Mouse (Mus musculus): Measurements from ENCODE around the gene Mapk1ip1l. TPM values are rescaled to one million over a fixed set of nuclear protein-coding genes. Genes with fewer than 3 reads are reported as not detected.

Gene Mapk1ip1l
- 27.0 and 30.9 TPM in 2 replicates for polyA plus RNA-seq (2015; fragmentation: Nextera tagmentation; extraction: Ambion mirVana)

- peaks cover 29% of the 10 kb centered on the region for H3K4me1 ChIP-seq (ENCODE audit: control insufficient read depth, low read depth, low read length)
- WGBS (ENCODE audit: insufficient replicate concordance), result under 1% methylated on average over 34 of the region's 34 CpGs
These were observed at the start of gene Mapk1ip1l for GRCm38 (mm10) chr14:47297785-47298407. Mapk1ip1l (plus strand) TSS chr14:47298266.

GRCm38 (mm10) chr14:47249839-47250238 is 48.2 kb upstream of the Mapk1ip1l start:
- H3K36me3 ChIP-seq (ENCODE audit: control insufficient read depth, insufficient read depth), result peaks cover 46% of the 10 kb centered on the region
- H3K9ac ChIP-seq (ENCODE audit: low read depth, low read length), result no peak overlapping the region
- H3K4me1 ChIP-seq (ENCODE audit: control insufficient read depth, low read depth, low read length), result no peaks in the 10 kb centered on the region
- H3K27ac ChIP-seq (ENCODE audit: low read length), result no peak overlapping the region
- H3K9me3 ChIP-seq (replicated peaks; ENCODE audit: control insufficient read depth, low read length), result no peaks in the 10 kb centered on the region
- H3K27me3 ChIP-seq (ENCODE audit: control insufficient read depth, insufficient read depth, low read depth, low read length), result no peaks in the 10 kb centered on the region
- no peak for ATAC-seq (ENCODE audit: low read depth)
- WGBS (ENCODE audit: insufficient replicate concordance), result 84% methylated on average over 6 of the region's 6 CpGs
- no peak overlapping the region for H3K4me2 ChIP-seq (ENCODE audit: low read depth, low read length)
- H3K4me3 ChIP-seq (ENCODE audit: low read depth, low read length), result no peak overlapping the region

More at GRCm38 (mm10) chr14:47297785-47298407, at the start of gene Mapk1ip1l:
- Histone ChIP-seq H3K4me2 (ENCODE audit: low read depth, low read length) (peak within 1 kb of the TSS; percentile 77), H3K27ac (ENCODE audit: low read length) (peak within 1 kb of the TSS; percentile 93), H3K36me3 (ENCODE audit: control insufficient read depth, insufficient read depth) (no peaks in the 10 kb centered on the region), H3K9ac (ENCODE audit: low read depth, low read length) (peak within 1 kb of the TSS; percentile 99), H3K9me3 (replicated peaks; ENCODE audit: control insufficient read depth, low read length) (no peaks in the 10 kb centered on the region), H3K4me3 (ENCODE audit: low read depth, low read length) (peak within 1 kb of the TSS; percentile 97), H3K27me3 (ENCODE audit: control insufficient read depth, insufficient read depth, low read depth, low read length) (no peaks in the 10 kb centered on the region)
- ATAC-seq (ENCODE audit: low read depth), result peak; percentile 83

GRCm38 (mm10) chr14:47264866-47265265 is 33.2 kb upstream of the Mapk1ip1l start:
- Histone ChIP-seq H3K4me3 (ENCODE audit: low read depth, low read length) (no peak overlapping the region), H3K9ac (ENCODE audit: low read depth, low read length) (no peak overlapping the region), H3K36me3 (ENCODE audit: control insufficient read depth, insufficient read depth) (peaks cover 56% of the 10 kb centered on the region), H3K27ac (ENCODE audit: low read length) (no peak overlapping the region), H3K9me3 (replicated peaks; ENCODE audit: control insufficient read depth, low read length) (no peaks in the 10 kb centered on the region), H3K27me3 (ENCODE audit: control insufficient read depth, insufficient read depth, low read depth, low read length) (no peaks in the 10 kb centered on the region), H3K4me1 (ENCODE audit: control insufficient read depth, low read depth, low read length) (no peaks in the 10 kb centered on the region), H3K4me2 (ENCODE audit: low read depth, low read length) (no peak overlapping the region)
- WGBS (ENCODE audit: insufficient replicate concordance), result 89% methylated on average over 3 of the region's 3 CpGs
- no peak for ATAC-seq (ENCODE audit: low read depth)

GRCm38 (mm10) chr14:47265829-47266228 is 32.2 kb upstream of the Mapk1ip1l start:
- no peak for ATAC-seq (ENCODE audit: low read depth)
- 87% methylated on average over 8 of the region's 8 CpGs for WGBS (ENCODE audit: insufficient replicate concordance)
- Histone ChIP-seq H3K27me3 (ENCODE audit: control insufficient read depth, insufficient read depth, low read depth, low read length) (no peaks in the 10 kb centered on the region), H3K36me3 (ENCODE audit: control insufficient read depth, insufficient read depth) (peaks cover 58% of the 10 kb centered on the region), H3K9me3 (replicated peaks; ENCODE audit: control insufficient read depth, low read length) (no peaks in the 10 kb centered on the region), H3K27ac (ENCODE audit: low read length) (no peak overlapping the region), H3K4me2 (ENCODE audit: low read depth, low read length) (no peak overlapping the region), H3K9ac (ENCODE audit: low read depth, low read length) (no peak overlapping the region), H3K4me1 (ENCODE audit: control insufficient read depth, low read depth, low read length) (no peaks in the 10 kb centered on the region), H3K4me3 (ENCODE audit: low read depth, low read length) (no peak overlapping the region)

- H3K4me1 ChIP-seq (ENCODE audit: control insufficient read depth, low read depth, low read length), result no peaks in the 10 kb centered on the region
- no peaks in the 10 kb centered on the region for H3K9me3 ChIP-seq (replicated peaks; ENCODE audit: control insufficient read depth, low read length)
- H3K27ac ChIP-seq (ENCODE audit: low read length), result no peak overlapping the region
- no peaks in the 10 kb centered on the region for H3K27me3 ChIP-seq (ENCODE audit: control insufficient read depth, insufficient read depth, low read depth, low read length)
- no peak for ATAC-seq (ENCODE audit: low read depth)
- 92% methylated on average over 4 of the region's 4 CpGs for WGBS (ENCODE audit: insufficient replicate concordance)
- no peak overlapping the region for H3K9ac ChIP-seq (ENCODE audit: low read depth, low read length)
- no peak overlapping the region for H3K4me3 ChIP-seq (ENCODE audit: low read depth, low read length)
- no peak overlapping the region for H3K4me2 ChIP-seq (ENCODE audit: low read depth, low read length)
- H3K36me3 ChIP-seq (ENCODE audit: control insufficient read depth, insufficient read depth), result peaks cover 70% of the 10 kb centered on the region
These were observed 29.0 kb upstream of the Mapk1ip1l start for GRCm38 (mm10) chr14:47269056-47269455.

GRCm38 (mm10) chr14:47269706-47270105 is 28.4 kb upstream of the Mapk1ip1l start:
- Histone ChIP-seq H3K36me3 (ENCODE audit: control insufficient read depth, insufficient read depth) (peaks cover 73% of the 10 kb centered on the region), H3K4me3 (ENCODE audit: low read depth, low read length) (no peak overlapping the region), H3K4me2 (ENCODE audit: low read depth, low read length) (no peak overlapping the region), H3K27me3 (ENCODE audit: control insufficient read depth, insufficient read depth, low read depth, low read length) (no peaks in the 10 kb centered on the region), H3K4me1 (ENCODE audit: control insufficient read depth, low read depth, low read length) (peaks cover 5% of the 10 kb centered on the region), H3K27ac (ENCODE audit: low read length) (no peak overlapping the region), H3K9me3 (replicated peaks; ENCODE audit: control insufficient read depth, low read length) (no peaks in the 10 kb centered on the region), H3K9ac (ENCODE audit: low read depth, low read length) (no peak overlapping the region)
- WGBS (ENCODE audit: insufficient replicate concordance), result 92% methylated on average over 2 of the region's 2 CpGs
- no peak for ATAC-seq (ENCODE audit: low read depth)

- peaks cover 11% of the 10 kb centered on the region for H3K4me1 ChIP-seq (ENCODE audit: control insufficient read depth, low read depth, low read length)
- H3K27me3 ChIP-seq (ENCODE audit: control insufficient read depth, insufficient read depth, low read depth, low read length), result no peaks in the 10 kb centered on the region
- no peak overlapping the region for H3K27ac ChIP-seq (ENCODE audit: low read length)
- H3K36me3 ChIP-seq (ENCODE audit: control insufficient read depth, insufficient read depth), result peaks cover 44% of the 10 kb centered on the region
- no peak overlapping the region for H3K4me3 ChIP-seq (ENCODE audit: low read depth, low read length)
- no peak overlapping the region for H3K9ac ChIP-seq (ENCODE audit: low read depth, low read length)
- no peak for ATAC-seq (ENCODE audit: low read depth)
- no peaks in the 10 kb centered on the region for H3K9me3 ChIP-seq (replicated peaks; ENCODE audit: control insufficient read depth, low read length)
- H3K4me2 ChIP-seq (ENCODE audit: low read depth, low read length), result no peak overlapping the region
- WGBS (ENCODE audit: insufficient replicate concordance), result 89% methylated on average over 3 of the region's 3 CpGs
These were observed 24.3 kb upstream of the Mapk1ip1l start for GRCm38 (mm10) chr14:47273751-47274150.

GRCm38 (mm10) chr14:47275417-47275816 is 22.6 kb upstream of the Mapk1ip1l start:
- peak overlapping the region; percentile 98 for H3K4me3 ChIP-seq (ENCODE audit: low read depth, low read length)

GRCm38 (mm10) chr14:47276036-47276603 is 21.9 kb upstream of the Mapk1ip1l start:
- peaks cover 22% of the 10 kb centered on the region for H3K36me3 ChIP-seq (ENCODE audit: control insufficient read depth, insufficient read depth)
- peak overlapping the region; percentile 98 for H3K4me3 ChIP-seq (ENCODE audit: low read depth, low read length)
- no peak for ATAC-seq (ENCODE audit: low read depth)
- no peaks in the 10 kb centered on the region for H3K9me3 ChIP-seq (replicated peaks; ENCODE audit: control insufficient read depth, low read length)
- peaks cover 11% of the 10 kb centered on the region for H3K4me1 ChIP-seq (ENCODE audit: control insufficient read depth, low read depth, low read length)
- H3K27ac ChIP-seq (ENCODE audit: low read length), result peak overlapping the region; percentile 96
- H3K9ac ChIP-seq (ENCODE audit: low read depth, low read length), result peak overlapping the region; percentile 89
- no peaks in the 10 kb centered on the region for H3K27me3 ChIP-seq (ENCODE audit: control insufficient read depth, insufficient read depth, low read depth, low read length)
- 0% methylated on average over 22 of the region's 22 CpGs for WGBS (ENCODE audit: insufficient replicate concordance)
- peak overlapping the region; percentile 83 for H3K4me2 ChIP-seq (ENCODE audit: low read depth, low read length)

More at GRCm38 (mm10) chr14:47275417-47275816, 22.6 kb upstream of the Mapk1ip1l start:
- 9% methylated on average over 3 of the region's 3 CpGs for WGBS (ENCODE audit: insufficient replicate concordance)
- H3K36me3 ChIP-seq (ENCODE audit: control insufficient read depth, insufficient read depth), result peaks cover 29% of the 10 kb centered on the region
- H3K4me2 ChIP-seq (ENCODE audit: low read depth, low read length), result peak overlapping the region; percentile 83
- no peak for ATAC-seq (ENCODE audit: low read depth)
- no peaks in the 10 kb centered on the region for H3K27me3 ChIP-seq (ENCODE audit: control insufficient read depth, insufficient read depth, low read depth, low read length)
- H3K9ac ChIP-seq (ENCODE audit: low read depth, low read length), result peak overlapping the region; percentile 89
- H3K4me1 ChIP-seq (ENCODE audit: control insufficient read depth, low read depth, low read length), result peaks cover 11% of the 10 kb centered on the region
- H3K27ac ChIP-seq (ENCODE audit: low read length), result peak overlapping the region; percentile 96
- H3K9me3 ChIP-seq (replicated peaks; ENCODE audit: control insufficient read depth, low read length), result no peaks in the 10 kb centered on the region
